Mouse (Mus musculus) cerebellum, adult 9-11 months (tissue): ENCODE data around the gene Gstm4.
"Not testable (repeated sequence)": the region's sequence is repeated elsewhere in the genome, so short reads cannot be mapped to it uniquely, and the experiment has no call there.

Source experiments
- DNase-seq: peaks from one replicate; pipeline ENCODE4 v3.0.0; 2022

The Gstm4 gene

DNA sequence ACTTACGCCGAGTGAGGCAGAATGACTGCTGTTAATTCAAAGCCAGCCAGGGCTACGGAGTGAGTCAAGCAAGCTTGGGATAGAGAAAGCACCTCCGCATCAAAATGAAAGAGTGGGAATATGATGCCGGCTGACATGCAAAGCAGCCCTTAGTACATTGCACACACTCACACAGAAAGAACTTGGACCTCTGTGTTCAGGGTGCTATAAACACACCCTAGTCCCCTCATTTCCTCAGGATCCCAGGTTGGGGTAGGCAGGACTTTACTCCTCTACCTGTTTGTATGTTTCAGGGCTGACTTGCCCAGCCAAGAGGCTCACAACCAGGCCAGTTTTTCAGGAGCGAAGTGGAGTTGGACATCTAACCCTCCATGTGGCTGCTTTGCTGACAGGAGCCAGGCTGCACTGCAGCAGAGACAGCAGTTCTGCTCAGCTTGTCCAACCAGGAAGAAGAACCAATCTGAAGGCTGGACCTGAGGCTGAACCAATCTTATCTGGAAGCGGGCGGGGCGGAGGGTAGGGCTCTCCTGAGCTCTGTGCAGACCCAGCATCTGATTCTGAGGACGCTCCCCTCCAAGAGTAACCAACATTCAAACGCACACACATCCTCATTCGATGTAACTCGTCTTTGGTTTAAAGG, 24.7 kb upstream of the Gstm4 start:
- DNase-seq = no peak

- DNase-seq = no peak
Measured at GRCm38 (mm10) chr3:108068826-108069225, 24.1 kb upstream of the Gstm4 start.

DNA sequence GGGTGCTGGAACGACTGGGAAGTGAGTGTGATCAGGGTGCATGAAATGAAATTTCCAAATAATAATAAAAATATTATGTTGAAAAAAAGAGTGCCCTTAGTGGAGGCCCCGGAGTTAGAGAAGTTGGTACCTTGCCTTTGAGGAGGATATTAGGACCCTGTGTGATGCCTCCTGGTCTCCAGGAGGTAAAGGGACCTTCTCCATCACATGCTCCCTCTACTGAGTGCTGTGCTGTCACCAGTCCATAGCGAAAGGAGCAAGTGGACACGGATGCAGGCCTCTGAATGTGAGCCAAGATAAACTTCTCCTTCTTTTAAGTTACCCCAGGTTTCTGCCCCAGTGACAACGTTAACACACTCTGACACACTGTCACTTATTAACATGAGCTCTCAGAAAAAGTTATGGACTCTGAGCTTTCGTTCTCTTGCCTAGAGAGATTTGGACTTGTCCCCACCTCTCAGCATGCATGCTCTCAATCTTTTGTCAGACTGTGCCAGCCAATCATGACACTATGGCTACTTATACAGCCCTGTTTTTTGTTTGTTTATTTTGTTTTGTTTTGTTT, 22.8 kb upstream of the Gstm4 start:
- DNase-seq = no peak

DNA sequence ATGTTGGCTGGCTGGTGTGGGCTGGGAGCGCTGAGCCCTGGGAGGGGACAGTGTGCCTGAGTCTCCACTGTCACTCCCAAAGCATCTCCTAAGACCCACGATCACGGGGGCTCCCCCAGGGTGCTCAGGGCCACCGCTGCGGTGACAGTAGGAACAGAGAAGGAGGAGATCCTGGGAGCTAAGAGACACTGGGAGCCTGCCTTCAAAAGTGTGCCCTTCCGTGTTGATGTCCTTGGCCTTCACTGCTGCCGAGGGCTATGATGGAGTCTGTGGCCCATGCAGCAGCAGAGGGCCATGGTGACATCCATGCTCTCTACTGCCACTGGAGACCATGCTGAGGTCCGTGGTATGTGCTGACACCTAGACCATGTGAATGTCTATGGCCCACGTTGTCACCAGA, 20.9 kb upstream of the Gstm4 start:
- no peak for DNase-seq

DNA sequence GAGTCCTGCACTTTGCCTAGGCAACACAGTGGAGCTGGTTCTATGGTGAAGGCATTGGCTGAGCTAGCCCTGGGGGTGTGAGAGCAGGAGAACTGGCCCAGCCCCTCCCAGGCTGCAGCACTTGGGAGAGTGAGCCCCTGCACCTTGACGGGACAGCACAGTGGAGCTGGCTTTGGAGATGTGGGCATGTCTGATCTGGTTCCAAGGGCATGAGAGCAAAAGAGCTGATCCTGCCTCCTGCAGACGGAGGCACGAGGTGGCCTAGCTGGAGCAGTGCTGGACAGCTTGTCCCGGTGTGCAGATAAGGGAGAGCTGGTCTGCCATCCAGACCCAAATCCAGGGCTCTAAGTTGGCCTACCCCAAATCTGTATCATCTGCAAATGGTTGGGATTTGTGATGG, 20.0 kb upstream of the Gstm4 start:
- DNase-seq = no peak

DNA sequence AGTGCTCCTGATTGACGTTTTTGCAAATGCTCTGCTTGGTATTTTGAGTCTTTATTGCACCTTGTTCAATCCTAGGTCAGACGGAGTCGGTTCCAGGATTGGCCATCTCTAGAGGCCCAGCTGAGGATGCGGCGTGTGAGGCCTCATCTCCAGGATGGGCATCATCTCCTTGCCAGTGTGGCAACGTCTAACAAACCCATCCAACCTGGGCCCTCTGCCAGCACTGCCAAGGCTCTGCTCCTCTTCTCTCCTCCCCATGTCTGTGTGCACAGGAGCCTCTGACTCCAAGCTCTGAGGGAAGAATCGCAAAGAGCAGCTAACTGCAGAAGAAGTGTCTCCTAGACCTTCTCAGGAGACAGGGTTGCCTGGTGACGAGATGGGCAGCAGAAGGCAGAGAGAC, 18.0 kb upstream of the Gstm4 start:
- no peak for DNase-seq

DNA sequence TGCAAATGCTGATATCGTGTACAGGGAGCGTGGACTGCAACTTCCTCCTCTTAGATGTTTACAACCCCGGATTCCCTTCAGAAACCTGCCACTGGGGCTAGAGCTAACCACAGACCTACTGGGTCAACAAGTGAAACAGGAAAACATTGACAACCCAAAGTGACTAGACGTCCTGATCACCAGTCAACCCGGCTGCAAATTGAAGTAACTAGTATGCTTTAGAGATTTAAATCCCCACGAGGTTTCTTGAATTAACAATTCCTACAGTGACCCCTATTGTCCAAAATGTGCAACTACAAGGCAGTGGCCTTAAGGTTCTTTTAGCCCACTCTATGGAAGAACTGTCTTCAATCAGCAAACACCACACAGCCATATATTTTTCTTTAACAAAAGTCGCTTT, 16.7 kb upstream of the Gstm4 start:
- no peak for DNase-seq

- no peak for DNase-seq
Measured at GRCm38 (mm10) chr3:108050493-108050892, 5.8 kb upstream of the Gstm4 start.

GRCm38 (mm10) chr3:108048306-108048705, 3.6 kb upstream of the Gstm4 start:
- DNase-seq = no peak

DNA sequence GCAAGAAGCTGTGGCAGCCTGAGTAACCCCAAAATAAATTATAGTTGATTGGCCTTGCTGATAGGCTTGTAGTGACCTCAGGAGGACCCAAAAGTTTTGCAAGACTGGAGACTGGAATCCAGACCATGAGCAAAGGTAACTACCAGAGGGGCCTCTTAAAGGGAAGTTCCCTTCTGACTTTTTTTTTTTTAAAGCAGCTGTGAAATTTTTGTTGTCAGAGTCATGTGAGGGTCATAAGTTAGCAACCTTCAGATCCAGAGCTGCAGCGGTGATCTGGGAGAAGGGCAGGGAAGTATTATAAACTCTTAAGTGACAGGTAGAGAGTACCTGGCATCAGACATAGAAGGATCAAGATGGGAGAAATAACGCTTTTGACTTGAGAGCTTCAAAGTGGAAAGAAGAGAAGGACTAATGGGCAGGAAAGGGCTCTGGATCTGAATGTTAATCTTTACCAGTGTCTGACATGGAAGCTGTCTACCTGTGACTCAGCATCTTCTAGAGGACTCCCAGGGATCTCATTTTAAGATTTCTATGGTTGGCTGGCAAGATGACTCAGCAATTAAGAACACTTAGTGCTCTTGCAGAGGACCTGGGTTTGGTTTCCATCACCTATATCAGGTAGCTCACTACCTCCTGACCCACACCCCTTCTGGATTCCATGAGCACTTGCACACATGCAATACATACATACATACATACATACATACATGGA, 2.4 kb upstream of the Gstm4 start:
- DNase-seq = no peak

- no peak for DNase-seq
Measured at GRCm38 (mm10) chr3:108033156-108033555, 11.5 kb downstream of the Gstm4 start.

GRCm38 (mm10) chr3:108032113-108032512, 12.6 kb downstream of the Gstm4 start:
- no peak for DNase-seq

DNA sequence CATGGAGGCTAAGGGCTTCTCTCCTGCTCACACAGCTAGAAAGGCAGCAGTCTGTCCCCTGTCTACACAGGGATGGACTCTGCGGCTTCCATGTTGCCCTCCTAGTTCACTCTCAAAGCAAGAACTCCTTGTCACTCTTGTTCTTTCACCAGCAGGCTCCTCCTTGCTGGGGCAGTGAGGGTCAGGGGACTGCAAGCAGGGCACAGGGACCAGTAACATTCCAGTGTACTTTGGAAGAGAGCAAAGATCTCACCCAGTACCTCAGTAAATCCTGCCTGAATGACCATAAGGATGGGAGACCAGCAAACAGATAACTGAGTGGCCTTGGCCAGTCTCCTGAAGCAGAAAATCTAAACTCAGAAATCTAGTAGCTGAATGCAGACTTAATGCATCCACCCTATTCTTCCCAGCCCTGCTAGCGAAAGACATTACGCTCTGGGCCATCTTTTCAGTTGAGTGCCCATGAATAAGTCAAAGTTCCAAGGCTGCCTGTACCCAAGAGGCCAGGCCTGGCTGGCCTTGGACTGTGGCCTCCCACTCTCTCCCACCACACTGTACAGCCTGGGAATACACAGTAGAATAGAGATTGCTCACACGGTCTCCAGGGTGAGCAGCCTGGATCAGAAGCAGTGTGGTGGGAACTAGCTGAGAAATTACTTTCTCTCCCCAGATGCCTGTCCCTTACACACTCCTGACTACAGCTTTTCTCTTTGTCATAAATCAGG, 15.9 kb downstream of the Gstm4 start:
- no peak for DNase-seq

- no peak for DNase-seq
Measured at GRCm38 (mm10) chr3:108026597-108026996, 18.1 kb downstream of the Gstm4 start.

DNA sequence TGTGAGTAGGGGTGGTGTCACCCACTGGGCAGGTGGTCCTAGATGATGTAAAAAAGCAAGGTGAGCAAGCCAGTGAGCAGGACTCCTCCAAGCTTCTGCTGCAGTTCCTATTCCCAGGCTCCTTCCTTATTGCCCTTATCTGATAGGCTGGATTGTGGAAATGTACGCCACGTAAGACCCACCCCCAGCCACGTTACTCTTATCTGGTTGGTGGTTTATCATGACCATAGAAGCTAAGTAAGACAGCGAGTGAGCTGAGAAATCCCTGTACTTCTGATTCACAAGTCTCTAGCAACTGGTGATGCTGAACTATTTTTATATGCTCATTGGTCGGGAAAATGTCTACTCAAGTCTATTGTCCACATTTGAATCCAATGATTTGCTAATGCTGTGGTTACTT, 18.6 kb downstream of the Gstm4 start:
- DNase-seq = no peak

DNA sequence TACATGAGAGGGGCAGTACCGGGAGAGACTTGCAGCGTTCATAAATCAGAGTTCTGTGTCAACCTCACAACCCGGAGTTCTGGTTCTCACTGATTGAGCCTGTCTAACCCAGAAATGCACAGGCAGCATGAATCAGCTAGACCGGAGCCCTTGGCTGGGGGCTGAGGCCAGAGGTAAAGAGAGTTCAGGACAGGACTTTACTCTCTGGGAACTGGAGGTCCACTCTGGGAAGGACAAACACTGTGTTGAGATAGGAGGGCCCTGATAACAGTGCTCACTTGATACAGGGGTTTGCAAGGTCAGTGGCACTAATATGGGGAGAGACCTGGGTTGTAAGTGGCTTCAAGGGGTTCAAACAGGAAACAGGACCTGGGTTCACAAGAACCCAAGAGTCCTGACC, 19.4 kb downstream of the Gstm4 start:
- no peak for DNase-seq

DNA sequence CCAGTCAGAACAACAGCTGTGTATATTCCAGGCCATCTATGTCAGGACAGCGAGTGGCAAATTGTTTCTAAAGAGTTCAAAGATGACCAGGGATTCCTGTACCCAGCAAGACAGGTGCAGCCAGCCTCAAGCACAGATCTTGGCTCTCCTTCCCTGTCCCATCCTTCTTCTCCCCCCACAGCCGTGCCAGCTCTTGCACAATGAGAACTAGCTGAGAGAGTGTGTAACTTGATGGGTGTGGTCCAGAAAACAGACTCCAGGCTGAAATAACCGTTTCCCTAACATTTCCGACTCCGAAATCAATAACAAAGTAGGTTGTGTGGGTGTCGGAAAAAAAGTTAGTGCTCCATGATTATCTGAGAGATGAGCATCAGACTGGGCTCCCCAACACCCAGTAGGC, 22.0 kb downstream of the Gstm4 start:
- no peak for DNase-seq

DNA sequence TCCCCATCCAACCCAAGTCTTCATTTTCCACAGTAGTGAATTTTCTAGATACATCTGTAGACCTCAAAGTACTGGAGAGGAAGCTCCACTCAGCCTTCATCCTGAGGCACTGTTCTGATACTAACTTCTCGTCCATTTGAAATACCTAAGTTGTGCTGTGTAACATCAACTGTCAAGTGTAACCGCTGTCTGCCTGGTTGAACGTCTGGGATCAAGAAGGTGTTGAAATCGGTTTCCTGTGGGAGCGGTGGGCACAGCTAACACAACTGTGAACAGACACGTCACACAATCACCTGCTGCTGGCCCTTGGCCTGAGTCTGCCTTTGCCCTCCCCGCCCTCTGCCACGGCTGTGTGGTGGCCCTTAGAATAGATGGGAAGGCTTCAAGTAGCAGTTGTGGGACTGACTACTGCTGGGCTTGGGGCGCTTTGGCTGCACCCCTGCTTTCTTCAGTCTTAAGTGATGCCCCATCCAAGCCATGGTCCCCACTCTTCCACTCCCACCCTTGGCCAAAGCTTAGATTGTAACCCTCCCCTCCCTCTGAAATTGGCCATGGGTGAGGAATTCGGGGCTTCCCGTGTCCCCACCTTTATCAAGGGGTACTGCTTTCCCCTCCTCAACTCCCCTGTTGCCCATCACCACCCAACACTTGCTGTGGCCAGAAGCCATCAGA, 24.2 kb downstream of the Gstm4 start:
- DNase-seq = not testable (repeated sequence)

DNA sequence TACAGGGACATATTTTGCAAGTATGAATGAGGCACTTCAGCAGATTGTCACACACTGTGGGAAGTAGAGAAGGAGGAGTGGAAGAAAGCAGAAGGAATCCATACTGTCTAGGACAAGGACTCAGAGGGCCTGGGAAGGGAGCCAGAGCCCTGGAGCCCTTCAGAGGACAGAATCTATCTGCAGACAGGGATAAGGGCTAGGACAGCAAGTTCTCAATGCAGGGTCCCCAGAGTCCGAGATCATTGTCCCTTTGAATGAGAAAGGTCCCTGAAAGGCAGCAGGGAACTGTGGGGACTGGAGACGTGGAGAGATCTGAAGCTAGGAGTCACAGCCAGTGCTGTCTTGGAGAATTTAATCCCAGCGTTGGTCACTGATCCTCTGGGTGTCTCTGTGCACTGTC, 25.5 kb downstream of the Gstm4 start:
- DNase-seq = not testable (repeated sequence)

- DNase-seq = no peak
Measured at GRCm38 (mm10) chr3:108018190-108018820, 26.4 kb downstream of the Gstm4 start.

DNA sequence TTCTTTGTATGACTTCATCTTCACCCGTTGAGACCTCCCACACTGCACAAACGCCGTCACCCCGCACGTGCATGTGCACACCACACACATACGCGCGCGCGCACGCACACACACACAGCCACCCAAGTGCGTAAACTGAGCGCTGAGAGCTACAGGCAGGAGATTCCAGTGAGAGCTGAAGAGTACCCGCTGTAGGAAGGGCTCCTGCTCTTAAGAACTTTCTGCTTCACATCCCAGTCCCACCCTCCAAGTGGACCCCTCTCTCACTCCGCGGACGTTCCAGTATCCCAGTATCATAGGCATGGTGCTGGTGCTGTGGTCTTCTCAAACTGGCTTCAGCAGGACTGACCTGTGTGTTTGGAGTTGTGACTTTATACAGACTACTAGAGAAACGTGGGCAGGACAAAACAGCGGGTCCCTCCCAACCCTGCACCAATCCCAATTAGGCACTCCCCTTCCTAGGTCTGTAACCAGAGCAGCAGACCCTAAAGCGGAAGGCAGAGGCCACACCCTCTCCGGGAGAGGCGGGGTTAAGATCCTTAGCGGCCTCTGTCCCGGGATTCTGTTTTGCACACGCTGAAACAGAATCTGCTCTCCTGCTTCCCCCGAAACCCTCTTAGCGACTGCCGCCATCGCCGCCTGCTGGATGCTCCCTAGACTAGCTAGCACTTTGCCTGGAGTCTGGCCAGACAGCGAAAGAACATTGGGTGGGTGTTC, 27.1 kb downstream of the Gstm4 start, which contains the start of gene Gstm1:
Gstm1 (minus strand) TSS at position 501 of the 717 bp plus-strand sequence.
- DNase-seq = peak; percentile 90

DNA sequence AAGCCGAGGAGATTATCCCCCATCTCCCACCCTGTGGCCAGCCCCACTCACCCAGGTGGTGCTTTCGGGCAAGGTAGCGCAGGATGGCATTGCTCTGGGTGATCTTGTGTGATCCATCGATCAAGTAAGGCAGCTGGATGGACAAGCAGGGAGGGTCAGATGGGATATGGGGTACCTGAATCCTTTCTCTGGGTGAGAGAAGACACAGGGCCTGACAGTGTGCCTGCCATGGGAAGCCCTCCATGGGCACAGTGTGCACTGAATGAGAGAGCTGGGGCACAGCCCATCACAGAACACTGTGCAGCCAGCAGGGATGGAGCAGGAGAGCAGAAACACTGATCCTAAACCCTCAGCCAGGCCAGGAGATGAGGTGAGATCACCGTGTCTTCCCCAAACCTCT, 28.2 kb downstream of the Gstm4 start:
- DNase-seq = not testable (repeated sequence)
